Mouse (Mus musculus): ENCODE data around the gene Adgrg1. TPM values are rescaled to one million over a fixed set of nuclear protein-coding genes. Genes with fewer than 3 reads are reported as not detected.

Adgrg1 gene
- total and polyA plus RNA-seq, 2 experiments from 2014 or later: 101 to 188 TPM

DNA sequence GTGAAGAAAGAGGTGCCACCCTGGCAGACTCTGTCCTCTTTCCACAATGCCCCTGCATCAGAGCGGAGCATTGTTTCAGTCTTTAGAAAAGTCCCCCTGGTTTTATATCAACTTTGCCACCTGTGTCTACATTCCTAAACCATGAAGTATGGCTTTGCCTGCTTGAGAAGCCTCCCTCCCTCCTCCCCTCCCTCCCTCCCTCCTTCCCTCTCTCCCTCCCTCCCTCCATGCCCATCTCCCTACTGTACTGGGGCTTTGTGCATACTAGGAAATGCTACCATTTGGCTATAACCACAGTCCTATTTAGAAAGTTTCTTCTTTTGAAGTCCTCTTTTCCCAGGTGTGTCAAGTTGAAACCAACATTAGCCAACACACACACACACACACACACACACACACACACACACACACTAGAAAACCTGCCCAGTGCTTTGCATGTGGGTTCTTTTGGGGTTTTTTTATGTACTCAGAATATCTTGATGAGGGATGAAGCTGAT, 18.4 kb upstream of the Adgrg1 start:
- H3K36me3 ChIP-seq (ENCODE audit: insufficient read depth): no peaks in the 10 kb centered on the region
- H3K4me1 ChIP-seq (ENCODE audit: insufficient read depth): no peaks in the 10 kb centered on the region
- DNase-seq (no peak), ATAC-seq (no peak)
- H3K9ac ChIP-seq: no peak overlapping the region
- H3K4me2 ChIP-seq (ENCODE audit: low read depth): no peak overlapping the region
- H3K9me3 ChIP-seq (ENCODE audit: low read length): no peaks in the 10 kb centered on the region
- H3K27me3 ChIP-seq (ENCODE audit: insufficient read depth, low read length): no peaks in the 10 kb centered on the region
- no peak overlapping the region for H3K27ac ChIP-seq (ENCODE audit: low read depth, low read length)
- 86% methylated on average over 1 of the region's 1 CpGs for WGBS
- no peak overlapping the region for H3K4me3 ChIP-seq (ENCODE audit: low read depth, low read length)
- no peak for TF ChIP-seq CTCF (IDR thresholded peaks at IDR 0.05; ENCODE audit: low read depth)

DNA sequence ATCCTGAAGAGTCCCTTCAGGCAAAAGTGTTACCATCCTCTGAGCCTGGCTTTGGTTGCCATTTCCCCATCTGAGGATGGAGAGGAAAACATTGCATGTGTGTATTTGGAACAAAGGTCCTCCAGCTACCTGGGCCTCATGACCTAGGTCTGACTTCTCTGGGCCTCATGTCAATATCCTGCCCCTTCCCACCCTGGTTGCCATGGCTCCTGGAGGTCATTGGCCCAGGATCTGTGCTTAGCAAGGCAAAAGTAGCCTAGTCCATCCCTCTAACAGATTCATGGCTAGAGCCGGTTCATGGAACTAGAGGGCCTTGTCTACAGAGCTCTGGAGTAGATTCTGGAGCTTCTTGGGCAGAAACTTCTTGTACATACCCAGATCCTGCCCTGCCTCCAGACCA, 12.3 kb upstream of the Adgrg1 start:
- Histone ChIP-seq H3K27ac (ENCODE audit: low read depth, low read length) (no peak overlapping the region), H3K4me2 (ENCODE audit: low read depth) (no peak overlapping the region), H3K9me3 (ENCODE audit: low read length) (no peaks in the 10 kb centered on the region), H3K27me3 (ENCODE audit: insufficient read depth, low read length) (no peaks in the 10 kb centered on the region), H3K36me3 (ENCODE audit: insufficient read depth) (no peaks in the 10 kb centered on the region), H3K4me1 (ENCODE audit: insufficient read depth) (no peaks in the 10 kb centered on the region), H3K9ac (no peak overlapping the region), H3K4me3 (ENCODE audit: low read depth, low read length) (no peak overlapping the region)
- DNase-seq: no peak
- ATAC-seq: no peak
- TF ChIP-seq CTCF (IDR thresholded peaks at IDR 0.05; ENCODE audit: low read depth): no peak
- WGBS: 61% methylated on average over 1 of the region's 1 CpGs

DNA sequence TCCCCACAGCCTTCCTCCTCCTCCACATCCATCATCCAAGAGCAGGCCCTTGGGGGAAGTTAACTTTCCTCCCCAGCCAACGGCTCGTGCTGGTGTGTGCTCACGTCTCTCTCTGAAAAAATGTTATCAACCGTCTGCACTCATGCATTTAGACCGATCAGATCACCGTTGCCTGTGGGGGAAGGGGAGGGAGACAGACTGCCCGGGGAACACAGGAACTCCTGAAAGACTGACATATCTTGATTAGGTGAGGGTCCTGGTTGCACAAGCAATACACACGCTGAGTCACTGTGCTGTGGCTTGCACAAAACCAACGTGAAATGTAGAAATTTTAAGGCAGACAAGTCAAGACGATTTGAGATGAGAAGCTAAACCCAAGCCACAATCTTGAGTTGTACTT, 9.7 kb upstream of the Adgrg1 start:
- H3K4me2 ChIP-seq (ENCODE audit: low read depth): no peak overlapping the region
- H3K9ac ChIP-seq: no peak overlapping the region
- no peaks in the 10 kb centered on the region for H3K4me1 ChIP-seq (ENCODE audit: insufficient read depth)
- no peak for TF ChIP-seq CTCF (IDR thresholded peaks at IDR 0.05; ENCODE audit: low read depth)
- H3K27ac ChIP-seq (ENCODE audit: low read depth, low read length): no peak overlapping the region
- no peak overlapping the region for H3K4me3 ChIP-seq (ENCODE audit: low read depth, low read length)
- DNase-seq (no peak), ATAC-seq (no peak)
- H3K9me3 ChIP-seq (ENCODE audit: low read length): no peaks in the 10 kb centered on the region
- H3K36me3 ChIP-seq (ENCODE audit: insufficient read depth): no peaks in the 10 kb centered on the region
- no peaks in the 10 kb centered on the region for H3K27me3 ChIP-seq (ENCODE audit: insufficient read depth, low read length)
- 75% methylated on average over 10 of the region's 10 CpGs for WGBS

DNA sequence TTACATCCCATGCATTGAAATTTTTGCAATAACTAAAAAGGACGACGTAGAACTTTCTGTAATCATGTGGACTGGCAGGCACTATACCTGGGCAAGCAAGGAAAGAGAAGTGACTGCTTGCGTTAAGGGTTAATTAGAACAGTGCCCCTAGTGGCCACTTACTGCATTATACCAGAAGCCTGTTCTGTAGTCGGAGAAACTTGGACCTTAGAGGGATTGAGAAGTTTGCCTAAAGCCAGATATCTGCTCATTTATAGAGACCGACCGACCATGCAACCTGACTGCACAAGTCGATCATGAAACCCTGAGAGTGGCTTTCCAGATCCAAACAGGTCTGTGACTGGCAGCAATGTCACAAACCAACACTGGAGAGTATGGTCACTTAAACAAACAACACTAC, 8.0 kb upstream of the Adgrg1 start:
- Histone ChIP-seq H3K36me3 (ENCODE audit: insufficient read depth) (no peaks in the 10 kb centered on the region), H3K4me1 (ENCODE audit: insufficient read depth) (no peaks in the 10 kb centered on the region), H3K4me2 (ENCODE audit: low read depth) (no peak overlapping the region), H3K27ac (ENCODE audit: low read depth, low read length) (no peak overlapping the region), H3K9ac (no peak overlapping the region), H3K9me3 (ENCODE audit: low read length) (no peaks in the 10 kb centered on the region), H3K4me3 (ENCODE audit: low read depth, low read length) (no peak overlapping the region), H3K27me3 (ENCODE audit: insufficient read depth, low read length) (no peaks in the 10 kb centered on the region)
- 16% methylated on average over 7 of the region's 7 CpGs for WGBS
- TF ChIP-seq CTCF (IDR thresholded peaks at IDR 0.05; ENCODE audit: low read depth): peak; percentile 89
- ATAC-seq: 0 out of 2 replicates have a peak, but pooled peaks have one; percentile 36
- peak; percentile 71 for DNase-seq

- 90% methylated on average over 4 of the region's 4 CpGs for WGBS
- H3K27me3 ChIP-seq (ENCODE audit: insufficient read depth, low read length): no peaks in the 10 kb centered on the region
These were observed 7.5 kb upstream of the Adgrg1 start for GRCm38 (mm10) chr8:94967071-94967470.

GRCm38 (mm10) chr8:94967554-94967953, 7.0 kb upstream of the Adgrg1 start:
- no peak for ATAC-seq
- WGBS: 35% methylated on average over 3 of the region's 3 CpGs
- no peaks in the 10 kb centered on the region for H3K27me3 ChIP-seq (ENCODE audit: insufficient read depth, low read length)

More at GRCm38 (mm10) chr8:94967071-94967470, 7.5 kb upstream of the Adgrg1 start:
- Histone ChIP-seq H3K9ac (no peak overlapping the region), H3K36me3 (ENCODE audit: insufficient read depth) (no peaks in the 10 kb centered on the region), H3K4me3 (ENCODE audit: low read depth, low read length) (no peak overlapping the region), H3K9me3 (ENCODE audit: low read length) (no peaks in the 10 kb centered on the region), H3K27ac (ENCODE audit: low read depth, low read length) (no peak overlapping the region), H3K4me1 (ENCODE audit: insufficient read depth) (no peaks in the 10 kb centered on the region), H3K4me2 (ENCODE audit: low read depth) (no peak overlapping the region)
- no peak for TF ChIP-seq CTCF (IDR thresholded peaks at IDR 0.05; ENCODE audit: low read depth)
- DNase-seq (no peak), ATAC-seq (no peak)

GRCm38 (mm10) chr8:94973270-94973669, 1.3 kb upstream of the Adgrg1 start:
- ATAC-seq (no peak), DNase-seq (no peak)
- no peaks in the 10 kb centered on the region for H3K9me3 ChIP-seq (ENCODE audit: low read length)
- no peak overlapping the region for H3K4me2 ChIP-seq (ENCODE audit: low read depth)
- H3K4me3 ChIP-seq (ENCODE audit: low read depth, low read length): no peak overlapping the region
- WGBS: 92% methylated on average over 9 of the region's 9 CpGs
- H3K4me1 ChIP-seq (ENCODE audit: insufficient read depth): 0 out of 2 replicates have a peak, but pooled peaks cover 2% of the 10 kb centered on the region
- H3K36me3 ChIP-seq (ENCODE audit: insufficient read depth): no peaks in the 10 kb centered on the region
- TF ChIP-seq CTCF (IDR thresholded peaks at IDR 0.05; ENCODE audit: low read depth): no peak
- no peaks in the 10 kb centered on the region for H3K27me3 ChIP-seq (ENCODE audit: insufficient read depth, low read length)
- no peak overlapping the region for H3K9ac ChIP-seq
- no peak overlapping the region for H3K27ac ChIP-seq (ENCODE audit: low read depth, low read length)

More at GRCm38 (mm10) chr8:94967554-94967953, 7.0 kb upstream of the Adgrg1 start:
- Histone ChIP-seq H3K36me3 (ENCODE audit: insufficient read depth) (no peaks in the 10 kb centered on the region), H3K4me3 (ENCODE audit: low read depth, low read length) (no peak overlapping the region), H3K9ac (no peak overlapping the region), H3K4me1 (ENCODE audit: insufficient read depth) (no peaks in the 10 kb centered on the region), H3K27ac (ENCODE audit: low read depth, low read length) (no peak overlapping the region), H3K9me3 (ENCODE audit: low read length) (no peaks in the 10 kb centered on the region), H3K4me2 (ENCODE audit: low read depth) (no peak overlapping the region)
- no peak for TF ChIP-seq CTCF (IDR thresholded peaks at IDR 0.05; ENCODE audit: low read depth)
- no peak for DNase-seq
